Mouse (Mus musculus): Measurements from ENCODE around the gene Vasp.

Gene Vasp

GRCm38 (mm10) chr7:19271238-19272172 lies at the start of gene Vasp:
TSS of gene Vasp (minus strand) at chr7:19271817.
- DNase-seq = peak; percentile 77

GRCm38 (mm10) chr7:19320637-19321036 lies 49.0 kb upstream of the Vasp start:
- DNase-seq = no peak

GRCm38 (mm10) chr7:19319906-19320305 lies 48.3 kb upstream of the Vasp start:
- DNase-seq = peak; percentile 97

- DNase-seq = no peak
Measured at GRCm38 (mm10) chr7:19319458-19319857, 47.8 kb upstream of the Vasp start.

- no peak for DNase-seq
Measured at GRCm38 (mm10) chr7:19318676-19319075, 47.1 kb upstream of the Vasp start.

- no peak for DNase-seq
Measured at GRCm38 (mm10) chr7:19318201-19318600, 46.6 kb upstream of the Vasp start.

GRCm38 (mm10) chr7:19316451-19317161 lies 45.0 kb upstream of the Vasp start:
- DNase-seq = no peak

- DNase-seq = no peak
Measured at GRCm38 (mm10) chr7:19314033-19314432, 42.4 kb upstream of the Vasp start.

GRCm38 (mm10) chr7:19311991-19312390 lies 40.4 kb upstream of the Vasp start:
- DNase-seq = no peak

- DNase-seq = peak; percentile 96
Measured at GRCm38 (mm10) chr7:19309884-19310641, 38.4 kb upstream of the Vasp start, which contains the start of gene Fosb. TSS of gene Fosb (minus strand) at chr7:19310051.

GRCm38 (mm10) chr7:19309278-19309883 lies 37.8 kb upstream of the Vasp start:
- no peak for DNase-seq

GRCm38 (mm10) chr7:19308454-19309277 lies 37.0 kb upstream of the Vasp start:
- peak; percentile 96 for DNase-seq

- DNase-seq = peak; percentile 73
Measured at GRCm38 (mm10) chr7:19307739-19308453, 36.3 kb upstream of the Vasp start.

GRCm38 (mm10) chr7:19306819-19307738 lies 35.5 kb upstream of the Vasp start:
- no peak for DNase-seq

GRCm38 (mm10) chr7:19305796-19306765 lies 34.5 kb upstream of the Vasp start:
- no peak for DNase-seq

- DNase-seq = no peak
Measured at GRCm38 (mm10) chr7:19305413-19305735, 33.8 kb upstream of the Vasp start.

GRCm38 (mm10) chr7:19304501-19305412 lies 33.1 kb upstream of the Vasp start:
- no peak for DNase-seq

GRCm38 (mm10) chr7:19303770-19304169 lies 32.2 kb upstream of the Vasp start:
- peak; percentile 71 for DNase-seq
